Mouse (Mus musculus) olfactory bulb, adult 2 months (tissue): Measurements from ENCODE around the gene Csmd2.

Experiments
- CTCF ChIP-seq: fragments of 200-500 bp; IDR thresholded peaks from 2 replicates; pipeline ENCODE4 v1.5.1; 2012; ENCODE audit warnings: low read depth, mild to moderate bottlenecking, low read length, moderate library complexity; ENCODE audit not compliant: insufficient read depth
- POLR2A ChIP-seq: fragments of 200-500 bp; IDR thresholded peaks from 2 replicates; pipeline ENCODE4 v1.6.1; 2012; ENCODE audit warnings: mild to moderate bottlenecking, low read depth, low read length, moderate library complexity; ENCODE audit not compliant: insufficient read depth

DNA sequence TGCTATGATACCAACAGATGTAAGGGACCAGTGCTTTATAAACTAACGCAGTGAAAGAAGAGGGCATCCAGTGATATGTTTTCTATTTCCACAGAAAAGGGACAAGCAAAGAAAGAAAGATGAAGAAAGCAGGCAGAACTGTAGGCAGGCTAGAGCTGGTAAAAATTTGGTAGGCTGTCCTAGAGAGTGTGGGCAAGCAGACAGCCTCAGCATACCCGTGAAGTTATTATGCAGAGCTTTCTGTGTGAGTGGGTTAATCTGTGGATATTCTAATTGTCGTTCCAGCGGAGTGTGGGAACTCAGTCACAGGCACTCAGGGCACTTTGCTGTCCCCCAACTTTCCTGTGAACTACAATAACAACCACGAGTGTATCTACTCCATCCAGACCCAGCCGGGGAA is 412.4 kb downstream of the Csmd2 start:
- TF ChIP-seq POLR2A (no peak), CTCF (no peak)
